Comparison of ENCODE assay signal across 8 mouse cellular contexts in genomic region chr8:56294373-56294877, GRCm38 (mm10). TPM values are rescaled to one million over a fixed set of nuclear protein-coding genes. Genes with fewer than 3 reads are reported as not detected.
DNase-seq lines count a peak whose midpoint lies in the region; ATAC-seq and TF ChIP-seq lines count a peak whose summit lies in the region.

Gene Hpgd (plus strand): TSS chr8:56294585.

- peak; percentile 83 for ATAC-seq in hindbrain, embryonic 11.5 days (ENCODE audit: low FRiP score)
- peak; percentile 47 for ATAC-seq in megakaryocyte, adult 5-6 weeks (ENCODE audit: poor library complexity, severe bottlenecking)

- H3K9ac ChIP-seq in hindbrain, embryonic 11.5 days (ENCODE audit: low read depth, low read length), result peak within 1 kb of the TSS; percentile 54

- intact Hi-C loops in left cerebral cortex, postnatal 25 days (cut with DNase I), result no loop called here

- peak within 1 kb of the TSS; percentile 81 for H3K4me2 ChIP-seq in hindbrain, embryonic 11.5 days (replicated peaks; ENCODE audit: low read depth, low read length)

- no peaks in the 10 kb centered on the region for H3K36me3 ChIP-seq in hindbrain, embryonic 11.5 days (ENCODE audit: control insufficient read depth, insufficient read depth, low read length)

- peaks cover 4% of the 10 kb centered on the region; the same call in 1 of the 2 replicates for H3K27me3 ChIP-seq in hindbrain, embryonic 11.5 days (ENCODE audit: control insufficient read depth, insufficient read depth, low read length)

- peak; percentile 73 for DNase-seq in ES-CJ7 (ENCODE audit: low read depth, low spot score)
- DNase-seq in forelimb bud, embryonic 11.5 days (ENCODE audit: low read depth, low spot score), result peak; percentile 43
- DNase-seq in hindbrain, embryonic 11.5 days (ENCODE audit: low spot score), result peak; percentile 76
- peak; percentile 14 to 17 for DNase-seq in left cerebral cortex, postnatal 25 days (ENCODE audit: low spot score in 2 of 2)
- DNase-seq in right cerebral cortex, postnatal 14 days, result peak; percentile 39
- DNase-seq in thymus, postnatal 36 days, result no peak

- peak within 1 kb of the TSS; percentile 53 for H3K4me3 ChIP-seq in bone marrow, adult 2 months (replicated peaks; ENCODE audit: control insufficient read depth, low read depth, low read length)
- peak within 1 kb of the TSS; percentile 47 for H3K4me3 ChIP-seq in hindbrain, embryonic 11.5 days (ENCODE audit: low read depth, low read length)

- no peaks in the 10 kb centered on the region; the same call in 1 of the 2 replicates for H3K4me1 ChIP-seq in bone marrow, adult 2 months (ENCODE audit: control insufficient read depth, insufficient read depth, low read length)
- peaks cover 4% of the 10 kb centered on the region; the same call in 1 of the 2 replicates for H3K4me1 ChIP-seq in hindbrain, embryonic 11.5 days (replicated peaks; ENCODE audit: control insufficient read depth, insufficient read depth, low read length)

- TF ChIP-seq POLR2A in bone marrow, adult 2 months (IDR thresholded peaks at IDR 0.05; ENCODE audit: borderline replicate concordance, control insufficient read depth, low read depth, low read length), result peak; percentile 31; the same call in 1 of the 2 replicates

- no peak for TF ChIP-seq CTCF in bone marrow, adult 2 months (IDR thresholded peaks at IDR 0.05; ENCODE audit: control insufficient read depth, insufficient read depth, low read length)

- WGBS in bone marrow, adult 2 months, result 2% methylated on average over 33 of the region's 33 CpGs
- WGBS in hindbrain, embryonic 11.5 days, result under 1% methylated on average over 33 of the region's 33 CpGs

- no peaks in the 10 kb centered on the region for H3K9me3 ChIP-seq in hindbrain, embryonic 11.5 days (ENCODE audit: control insufficient read depth, low read length)

- peak within 1 kb of the TSS; percentile 38; the same call in 1 of the 2 replicates for H3K27ac ChIP-seq in bone marrow, adult 2 months (ENCODE audit: control insufficient read depth, insufficient read depth, low read depth, low read length, poor library complexity)
- no peak within 1 kb of the TSS for H3K27ac ChIP-seq in hindbrain, embryonic 11.5 days (ENCODE audit: low read depth, low read length)

RNA-seq across cellular contexts. Expression of gene Hpgd, which starts in this region (rescaled TPM):
- 9.1 and 15.9 TPM in 2 replicates for polyA plus RNA-seq in bone marrow, adult 2 months (2011; ENCODE audit: insufficient read depth, insufficient read length, low replicate concordance, missing spikeins)
- polyA plus RNA-seq in hindbrain, embryonic 11.5 days (2014; fragmentation: Nextera tagmentation; extraction: Ambion mirVana), result 19.2 and 19.4 TPM in 2 replicates
- 1 to 10 TPM; 4.0 to 4.4 TPM for total RNA-seq in left cerebral cortex, postnatal 25 days (2021)
- total RNA-seq in megakaryocyte, adult 5-6 weeks (2015), result 55.5 and 63.0 TPM in 2 replicates
- total RNA-seq in megakaryocyte, adult 5-6 weeks (2017), result 52.2 and 60.6 TPM in 2 replicates

Comparison
In these comparisons a context has a peak if more than half of its experiments do, and no peak if none do; other contexts are left out.
1. RNA of gene Hpgd (total RNA-seq): 52.2 to 63.0 TPM in megakaryocyte, adult 5-6 weeks; 4.0 to 4.4 TPM in left cerebral cortex, postnatal 25 days; every median in the first group is over 4 times any median in the second.
2. DNase-seq: peak in ES-CJ7 (single experiment), forelimb bud, embryonic 11.5 days (single experiment), hindbrain, embryonic 11.5 days (single experiment), left cerebral cortex, postnatal 25 days (2 of 2) and right cerebral cortex, postnatal 14 days (single experiment); none in thymus, postnatal 36 days (0 of 2).